Mouse (Mus musculus) lung, postnatal 0 days (tissue): ENCODE results near the gene Kif3a.
"Not testable (repeated sequence)": the region's sequence is repeated elsewhere in the genome, so short reads cannot be mapped to it uniquely, and the experiment has no call there.

ENCODE experiments used
- CTCF ChIP-seq: IDR thresholded peaks from 2 replicates; pipeline ENCODE4 v1.5.1; 2016; ENCODE audit warnings: antibody characterized with exemption, mild to moderate bottlenecking
- EP300 ChIP-seq: IDR thresholded peaks from 2 replicates; pipeline ENCODE4 v1.6.1; 2016; ENCODE audit warnings: antibody characterized with exemption, mild to moderate bottlenecking, control low read depth

DNA sequence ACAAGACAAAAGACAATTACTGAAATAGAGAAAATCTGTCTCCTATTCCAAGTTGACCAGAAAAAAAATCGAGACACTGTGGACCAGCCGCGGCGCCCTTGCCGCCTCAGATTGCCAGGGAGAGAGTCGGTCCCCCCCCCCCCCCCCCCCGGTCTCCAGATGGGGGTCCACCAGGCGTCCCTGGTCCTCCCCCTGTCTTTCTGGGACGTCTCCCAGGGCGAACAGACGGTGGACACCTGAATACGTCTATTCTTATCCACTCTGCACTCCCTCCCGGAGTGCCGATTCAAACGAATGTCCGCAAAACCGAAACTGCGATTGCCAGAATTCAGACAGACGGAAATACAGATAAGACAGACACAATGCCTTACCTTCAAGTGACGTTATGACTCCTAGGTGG, 10.7 kb upstream of the Kif3a start:
- not testable (repeated sequence) for TF ChIP-seq CTCF, EP300
